Mouse (Mus musculus) CH12.LX (cell line): ENCODE data around the gene Stk33.

ENCODE experiments used
- CTCF ChIP-seq, 2 experiments: IDR thresholded peaks in 1 of 2; conservative IDR thresholded peaks in 1 of 2; 2 replicates each; pipeline ENCODE4 v1.5.1; 2011 to 2012; ENCODE audit warnings: low read depth in 2 of 2, low read length in 2 of 2, improper control_type of control experiment in 1 of 2, inconsistent platforms in 1 of 2, mild to moderate bottlenecking in 1 of 2, moderate library complexity in 1 of 2
- MYC ChIP-seq: IDR thresholded peaks from 2 replicates; pipeline ENCODE4 v1.6.1; 2011; ENCODE audit warnings: low read depth, mild to moderate bottlenecking, improper control_type of control experiment, low read length
- POLR2AphosphoS2 ChIP-seq: IDR thresholded peaks from 2 replicates; pipeline ENCODE4 v1.6.1; 2011; ENCODE audit warnings: low read depth, low read length, improper control_type of control experiment

GRCm38 (mm10) chr7:109438781-109439591, at the start of gene Stk33:
- TF ChIP-seq CTCF (conservative IDR thresholded peaks at IDR 0.05 in 1 of 2, IDR thresholded peaks at IDR 0.05 in 1 of 2; ENCODE audit: low read depth in 2 of 2, low read length in 2 of 2) = no peak
- no peak for TF ChIP-seq POLR2AphosphoS2
- TF ChIP-seq MYC = no peak
